Mouse (Mus musculus) liver, adult 2 months (tissue): ENCODE data around the gene Hspa1l. TPM values are rescaled to one million over a fixed set of nuclear protein-coding genes. Genes with fewer than 3 reads are reported as not detected.
"Not testable (repeated sequence)": the region's sequence is repeated elsewhere in the genome, so short reads cannot be mapped to it uniquely, and the experiment has no call there.

Experiments used
- DNase-seq: peaks from one replicate; pipeline ENCODE4 v3.0.0-alpha.2; 2011; ENCODE audit warnings: low read depth, low spot score; ENCODE audit errors: extremely low read depth
- H3K27ac ChIP-seq: fragments of 200-500 bp; replicated peaks from 2 replicates; pipeline ENCODE4 v1.5.1; 2012; ENCODE audit warnings: low read depth, mild to moderate bottlenecking, control low read depth, inconsistent platforms, low read length; ENCODE audit not compliant: insufficient read depth
- H3K27me3 ChIP-seq: fragments of 200-500 bp; 2 replicates; pipeline ENCODE4 v1.6.1; 2012; ENCODE audit warnings: mild to moderate bottlenecking, moderate library complexity, low read length, inconsistent platforms; ENCODE audit not compliant: control insufficient read depth, insufficient read depth
- H3K36me3 ChIP-seq: fragments of 200-500 bp; 2 replicates; pipeline ENCODE4 v1.6.1; 2012; ENCODE audit warnings: low read length, inconsistent platforms; ENCODE audit not compliant: control insufficient read depth, insufficient read depth
- H3K4me1 ChIP-seq: fragments of 200-500 bp; 2 replicates; pipeline ENCODE4 v1.6.1; 2011; ENCODE audit warnings: low read length; ENCODE audit not compliant: control insufficient read depth, insufficient read depth
- H3K4me3 ChIP-seq: fragments of 200-500 bp; 2 replicates; pipeline ENCODE4 v1.5.1; 2011; ENCODE audit warnings: low read depth, mild to moderate bottlenecking, control low read depth, low read length, moderate library complexity; ENCODE audit not compliant: insufficient read depth
- H3K79me2 ChIP-seq: fragments of 200-500 bp; 2 replicates; pipeline ENCODE4 v1.6.1; 2012; ENCODE audit warnings: inconsistent platforms, mild to moderate bottlenecking, low read length, moderate library complexity; ENCODE audit not compliant: control insufficient read depth, insufficient read depth
- H3K9ac ChIP-seq: fragments of 200-500 bp; 2 replicates; pipeline ENCODE4 v1.6.1; 2012; ENCODE audit warnings: low read depth, mild to moderate bottlenecking, control low read depth, inconsistent platforms, low read length
- CTCF ChIP-seq: fragments of 200-500 bp; IDR thresholded peaks from 2 replicates; pipeline ENCODE4 v1.5.1; 2011; ENCODE audit warnings: low read depth, low read length, control low read depth
- POLR2A ChIP-seq: fragments of 200-500 bp; IDR thresholded peaks from 2 replicates; pipeline ENCODE4 v1.6.1; 2011; ENCODE audit warnings: low read length, control low read depth; ENCODE audit not compliant: insufficient read depth; ENCODE audit errors: extremely low read depth
- WGBS: fragments of 180-500 bp; shearing (Covaris S2); methylation state at CpG from one replicate; pipeline ENCODE4 v1.1.7; 2018; 5-methylcytosine and 5-hydroxymethylcytosine counted together
- polyA plus RNA-seq: library from polyadenylated mRNA; depleted of rRNA; stranded (reverse); fragments of >200 nt; gene quantifications from 2 replicates; pipeline ENCODE4 v1.2.3, GENCODE M21; 2012
- total RNA-seq: library from RNA; depleted of rRNA; stranded (reverse); fragments of >200 nt; gene quantifications from 2 replicates; pipeline ENCODE4 v1.2.3, GENCODE M21; 2014

Hspa1l gene
- total and polyA plus RNA-seq, 2 experiments: 0.18 TPM; not detected in 1

GRCm38 (mm10) chr17:34959130-34959778, 13.2 kb upstream of the Hspa1l start, which contains the start of gene Hspa1b:
Gene Hspa1b, minus strand, starts transcription at chr17:34959238.
- not testable (repeated sequence) for H3K4me1 ChIP-seq, H3K27me3 ChIP-seq, H3K79me2 ChIP-seq, H3K36me3 ChIP-seq
- Histone ChIP-seq H3K27ac (peak within 1 kb of the TSS; percentile 81), H3K9ac (peak within 1 kb of the TSS; percentile 74), H3K4me3 (peak within 1 kb of the TSS; percentile 54)
- peak; percentile 53; the same call in 1 of the 2 replicates for TF ChIP-seq POLR2A
- DNase-seq: peak; percentile 68
- under 1% methylated on average over 32 of the region's 32 CpGs for WGBS

- no peaks in the 10 kb centered on the region for H3K79me2 ChIP-seq
- H3K4me1 ChIP-seq: peaks cover 7% of the 10 kb centered on the region
- DNase-seq: peak; percentile 64
- H3K36me3 ChIP-seq: no peaks in the 10 kb centered on the region
- WGBS: 14% methylated on average over 12 of the region's 12 CpGs
- peak overlapping the region; percentile 4; the same call in 1 of the 2 replicates for H3K4me3 ChIP-seq
- peak overlapping the region; percentile 74 for H3K9ac ChIP-seq
- peak overlapping the region; percentile 81 for H3K27ac ChIP-seq
- no peaks in the 10 kb centered on the region for H3K27me3 ChIP-seq
- TF ChIP-seq CTCF (no peak), POLR2A (no peak)
Observed at GRCm38 (mm10) chr17:34959881-34960515, 12.5 kb upstream of the Hspa1l start.

- H3K27me3 ChIP-seq: no peaks in the 10 kb centered on the region
- H3K4me3 ChIP-seq: no peak overlapping the region
- H3K9ac ChIP-seq: no peak overlapping the region
- DNase-seq: no peak
- H3K79me2 ChIP-seq: no peaks in the 10 kb centered on the region
- no peak overlapping the region for H3K27ac ChIP-seq
- peaks cover 5% of the 10 kb centered on the region for H3K4me1 ChIP-seq
- TF ChIP-seq CTCF (no peak), POLR2A (no peak)
- no peaks in the 10 kb centered on the region for H3K36me3 ChIP-seq
Observed at GRCm38 (mm10) chr17:34960702-34961493, 11.6 kb upstream of the Hspa1l start.

GRCm38 (mm10) chr17:34962125-34962524, 10.4 kb upstream of the Hspa1l start:
- Histone ChIP-seq H3K79me2 (no peaks in the 10 kb centered on the region), H3K27ac (no peak overlapping the region), H3K4me1 (peaks cover 5% of the 10 kb centered on the region), H3K4me3 (no peak overlapping the region), H3K9ac (no peak overlapping the region), H3K27me3 (no peaks in the 10 kb centered on the region), H3K36me3 (no peaks in the 10 kb centered on the region)
- 65% methylated on average over 3 of the region's 3 CpGs for WGBS
- TF ChIP-seq POLR2A: no peak
- TF ChIP-seq CTCF: no peak
- no peak for DNase-seq

- Histone ChIP-seq H3K27ac (no peak overlapping the region), H3K79me2 (no peaks in the 10 kb centered on the region), H3K27me3 (no peaks in the 10 kb centered on the region), H3K4me1 (peaks cover 5% of the 10 kb centered on the region), H3K9ac (no peak overlapping the region), H3K36me3 (no peaks in the 10 kb centered on the region), H3K4me3 (no peak overlapping the region)
- no peak for TF ChIP-seq POLR2A
- TF ChIP-seq CTCF: no peak
- DNase-seq: no peak
- WGBS: 93% methylated on average over 1 of the region's 1 CpGs
Observed at GRCm38 (mm10) chr17:34962841-34963240, 9.7 kb upstream of the Hspa1l start.
